Comparison of ENCODE assay signal across 7 mouse cellular contexts in the genomic region with DNA sequence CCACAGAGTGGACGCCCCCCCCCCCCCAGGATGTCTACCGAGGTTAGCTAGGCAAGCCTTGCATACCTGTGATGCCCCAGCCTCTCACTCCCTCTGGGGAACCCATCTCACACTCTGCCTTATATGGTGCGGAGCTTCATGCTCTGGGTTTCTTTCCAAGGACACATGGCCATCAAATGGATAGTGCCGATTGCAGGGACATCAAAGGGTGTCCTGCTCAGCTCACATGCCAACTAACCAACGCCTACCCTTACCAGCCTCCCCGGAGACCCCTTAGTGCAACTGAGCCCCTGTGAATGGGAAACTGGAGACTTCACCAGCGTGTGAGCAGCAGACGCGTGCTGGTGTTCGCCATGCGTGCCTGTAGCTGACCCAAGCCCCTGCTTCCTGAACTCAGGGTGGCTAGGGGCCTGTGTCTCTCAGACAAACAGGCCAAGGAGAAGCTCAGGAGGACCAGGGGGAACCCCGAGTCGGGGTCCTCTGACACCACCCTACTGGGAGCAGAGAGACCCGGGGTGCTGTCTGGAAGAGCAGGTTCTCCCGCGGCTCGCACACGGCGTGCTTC. TPM values are rescaled to one million over a fixed set of nuclear protein-coding genes. Genes with fewer than 3 reads are reported as not detected.
A peak's percentile ranks its signal among the peaks of the same experiment; 100 is the strongest.
DNase-seq lines count a peak whose midpoint lies in the region; ATAC-seq and TF ChIP-seq lines count a peak whose summit lies in the region.

No protein-coding gene starts in this region.

- H3K36me3 ChIP-seq in forebrain, embryonic 12.5 days (replicated peaks) = no peaks in the 10 kb centered on the region
- H3K36me3 ChIP-seq in limb, embryonic 14.5 days (ENCODE audit: control insufficient read depth, insufficient read depth, low read length) = no peaks in the 10 kb centered on the region
- no peaks in the 10 kb centered on the region for H3K36me3 ChIP-seq in splenic B cell, adult 2 months (ENCODE audit: control insufficient read depth, insufficient read depth, low read length, poor library complexity, severe bottlenecking)

- ATAC-seq in forebrain, embryonic 12.5 days (ENCODE audit: low FRiP score) = peak; percentile 24
- no peak; the same call in 1 of the 2 replicates for ATAC-seq in limb, embryonic 14.5 days (ENCODE audit: low FRiP score, low read depth)

- TF ChIP-seq CTCF in bone marrow macrophage, adult 2 months (IDR thresholded peaks at IDR 0.05; ENCODE audit: low read depth, low read length) = no peak

- H3K27me3 ChIP-seq in forebrain, embryonic 12.5 days = peaks cover 52% of the 10 kb centered on the region
- H3K27me3 ChIP-seq in limb, embryonic 14.5 days (ENCODE audit: control insufficient read depth, insufficient read depth, low read length) = no peaks in the 10 kb centered on the region
- H3K27me3 ChIP-seq in splenic B cell, adult 2 months (ENCODE audit: control insufficient read depth, insufficient read depth, low read length, poor library complexity, severe bottlenecking) = no peaks in the 10 kb centered on the region

- peak overlapping the region; percentile 97 for H3K4me2 ChIP-seq in forebrain, embryonic 12.5 days
- peak overlapping the region; percentile 93 for H3K4me2 ChIP-seq in limb, embryonic 14.5 days (replicated peaks; ENCODE audit: low read depth, low read length, severe bottlenecking)

- peak overlapping the region; percentile 88 for H3K9ac ChIP-seq in forebrain, embryonic 12.5 days
- H3K9ac ChIP-seq in limb, embryonic 14.5 days (ENCODE audit: low read depth, low read length, severe bottlenecking) = peak overlapping the region; percentile 96

- H3K4me1 ChIP-seq in bone marrow macrophage, adult 2 months (ENCODE audit: control insufficient read depth, insufficient read depth, low read length) = peaks cover 49% of the 10 kb centered on the region
- H3K4me1 ChIP-seq in forebrain, embryonic 12.5 days = peaks cover 23% of the 10 kb centered on the region
- peaks cover 9% of the 10 kb centered on the region for H3K4me1 ChIP-seq in limb, embryonic 14.5 days (ENCODE audit: control insufficient read depth, insufficient read depth, low read length)

- TF ChIP-seq POLR2A in bone marrow macrophage, adult 2 months (IDR thresholded peaks at IDR 0.05; ENCODE audit: borderline replicate concordance, low read depth, low read length) = no peak
- TF ChIP-seq POLR2A in limb, embryonic 14.5 days (IDR thresholded peaks at IDR 0.05; ENCODE audit: borderline replicate concordance, extremely low read depth, insufficient read depth, insufficient read length) = no peak

- DNase-seq in layer of hippocampus, postnatal 10 days (ENCODE audit: low spot score in 2 of 2) = peak; percentile 48 to 63
- DNase-seq in layer of hippocampus, postnatal 14 days (ENCODE audit: low spot score in 2 of 2) = no peak
- DNase-seq in limb, embryonic 14.5 days (ENCODE audit: low spot score) = no peak
- peak; percentile 15 for DNase-seq in splenic B cell, adult 2 months (ENCODE audit: low read depth, low spot score)
- DNase-seq in thymus, postnatal 4 days = no peak

- H3K27ac ChIP-seq in bone marrow macrophage, adult 2 months (ENCODE audit: insufficient read depth, low read depth, low read length) = no peak overlapping the region
- peak overlapping the region; percentile 80; the same call in 1 of the 2 replicates for H3K27ac ChIP-seq in forebrain, embryonic 12.5 days
- 0 out of 2 replicates have a peak overlapping the region, but pooled peaks have one; percentile 20 for H3K27ac ChIP-seq in limb, embryonic 14.5 days (replicated peaks; ENCODE audit: low read depth, low read length)

- H3K9me3 ChIP-seq in forebrain, embryonic 12.5 days = no peaks in the 10 kb centered on the region
- no peaks in the 10 kb centered on the region for H3K9me3 ChIP-seq in limb, embryonic 14.5 days (ENCODE audit: control insufficient read depth, low read length)

- WGBS in forebrain, embryonic 12.5 days = 7% methylated on average over 19 of the region's 19 CpGs
- 6% methylated on average over 15 of the region's 19 CpGs for WGBS in limb, embryonic 14.5 days

- peak overlapping the region; percentile 91 for H3K4me3 ChIP-seq in bone marrow macrophage, adult 2 months (ENCODE audit: insufficient read depth, low read length)
- peak overlapping the region; percentile 91 for H3K4me3 ChIP-seq in forebrain, embryonic 12.5 days (replicated peaks)
- peak overlapping the region; percentile 92 for H3K4me3 ChIP-seq in limb, embryonic 14.5 days (replicated peaks; ENCODE audit: low read length)

RNA-seq across cellular contexts. Expression of gene Sdc3, which starts 0.4 kb away (rescaled TPM):
- total RNA-seq in layer of hippocampus, postnatal 10 days (2021) = 100 to 1,000 TPM; 368 to 378 TPM
- total RNA-seq in layer of hippocampus, postnatal 14 days (2021) = 100 to 1,000 TPM; 220 to 233 TPM
- 259 and 302 TPM in 2 replicates for polyA plus RNA-seq in bone marrow macrophage, adult 2 months (2012; ENCODE audit: insufficient read depth, insufficient read length, missing spikeins)
- polyA plus RNA-seq in forebrain, embryonic 12.5 days (2016; fragmentation: Nextera tagmentation; extraction: Ambion mirVana) = 37.4 and 44.3 TPM in 2 replicates
- polyA plus RNA-seq in limb, embryonic 14.5 days (2012; rRNA removed) = 89.5 and 146 TPM in 2 replicates
- 35.4 and 41.1 TPM in 2 replicates for polyA plus RNA-seq in limb, embryonic 14.5 days (2014; fragmentation: Nextera tagmentation; extraction: Ambion mirVana)

Comparison
In these comparisons a context has a peak if more than half of its experiments do, and no peak if none do; other contexts are left out.
1. DNase-seq: peak in layer of hippocampus, postnatal 10 days (2 of 2) and splenic B cell, adult 2 months (single experiment); none in layer of hippocampus, postnatal 14 days (0 of 2), limb, embryonic 14.5 days (single experiment) and thymus, postnatal 4 days (single experiment).
2. Peak in every context shown above with its lines, with median percentiles within 50 percentile points of each other: H3K4me3 ChIP-seq.